Mouse (Mus musculus) ES-E14 (cell line): ENCODE measurements around the gene Nrxn3. TPM values are rescaled to one million over a fixed set of nuclear protein-coding genes. Genes with fewer than 3 reads are reported as not detected.

Experiments used
- DNase-seq: peaks from one replicate; pipeline ENCODE4 v3.0.0-alpha.2; 2013; ENCODE audit warnings: low read depth, low spot score
- H3K27ac ChIP-seq: 2 replicates; pipeline ENCODE4 v1.5.1; 2012; ENCODE audit warnings: low read depth, mild to moderate bottlenecking, low read length, moderate library complexity, mixed read lengths; ENCODE audit not compliant: poor library complexity, insufficient read depth, severe bottlenecking
- H3K36me3 ChIP-seq: 2 replicates; pipeline ENCODE4 v1.6.1; 2012; ENCODE audit warnings: mild to moderate bottlenecking, low read length, moderate library complexity, mixed read lengths; ENCODE audit not compliant: control insufficient read depth, poor library complexity, insufficient read depth, severe bottlenecking
- H3K4me1 ChIP-seq, 2 experiments: fragments of 150-350 bp in 1 of 2; sonication (generic) in 1 of 2; 2 replicates each; pipeline ENCODE4 v1.6.1; 2012; ENCODE audit warnings: low read length in 2 of 2, mild to moderate bottlenecking in 1 of 2, mixed read lengths in 1 of 2; ENCODE audit not compliant: control insufficient read depth in 2 of 2, insufficient read depth in 2 of 2, poor library complexity in 1 of 2
- H3K4me3 ChIP-seq, 2 experiments: fragments of 150-350 bp in 1 of 2; sonication (generic) in 1 of 2; 2 replicates each; pipeline ENCODE4 v1.5.1; 2012; ENCODE audit warnings: low read length in 2 of 2, low read depth in 1 of 2, mild to moderate bottlenecking in 1 of 2, mixed read lengths in 1 of 2; ENCODE audit not compliant: insufficient read depth in 1 of 2, poor library complexity in 1 of 2, severe bottlenecking in 1 of 2
- H3K9ac ChIP-seq: 2 replicates; pipeline ENCODE4 v1.6.1; 2012; ENCODE audit warnings: low read depth, mild to moderate bottlenecking, low read length, mixed read lengths; ENCODE audit not compliant: poor library complexity, insufficient read depth, severe bottlenecking
- H3K9me3 ChIP-seq: fragments of 150-350 bp; sonication (generic); 2 replicates; pipeline ENCODE4 v1.6.1; 2012; ENCODE audit warnings: low read depth, mild to moderate bottlenecking, low read length; ENCODE audit not compliant: control insufficient read depth, insufficient read depth
- CHD2 ChIP-seq: IDR thresholded peaks from 2 replicates; pipeline ENCODE4 v1.6.1; 2014; ENCODE audit warnings: mild to moderate bottlenecking, low read depth, low read length, inconsistent platforms
- HCFC1 ChIP-seq: IDR thresholded peaks from 2 replicates; pipeline ENCODE4 v1.6.1; 2012; ENCODE audit warnings: low read length, inconsistent platforms, borderline replicate concordance; ENCODE audit not compliant: insufficient read depth
- MAFK ChIP-seq: IDR thresholded peaks from 2 replicates; pipeline ENCODE4 v1.6.1; 2014; ENCODE audit warnings: mild to moderate bottlenecking, low read depth, low read length, inconsistent platforms; ENCODE audit not compliant: insufficient read depth
- ZC3H11A ChIP-seq: IDR thresholded peaks from 2 replicates; pipeline ENCODE4 v1.6.1; 2012; ENCODE audit warnings: low read depth, mild to moderate bottlenecking, inconsistent platforms, low read length, borderline replicate concordance
- ZNF384 ChIP-seq: IDR thresholded peaks from 2 replicates; pipeline ENCODE4 v1.6.1; 2012; ENCODE audit warnings: low read depth, low read length, inconsistent platforms
- in situ Hi-C, 2 experiments: fragments of 600-800 bp; cut with MboI; formaldehyde crosslinking; loops; one replicate each; pipeline ENCODE4 v1.15.1; 2025; ENCODE audit warnings: low sequenced_read_pairs in 2 of 2, inconsistent platforms in 1 of 2; ENCODE audit not compliant: unreplicated experiment in 2 of 2
- total RNA-seq: library from RNA; depleted of rRNA; stranded (reverse); fragments of 300-350 nt; gene quantifications from 2 replicates; pipeline ENCODE4 v1.2.3, GENCODE M21; 2012

Gene Nrxn3
- total RNA-seq, 1 experiment = 0.13 TPM

DNA sequence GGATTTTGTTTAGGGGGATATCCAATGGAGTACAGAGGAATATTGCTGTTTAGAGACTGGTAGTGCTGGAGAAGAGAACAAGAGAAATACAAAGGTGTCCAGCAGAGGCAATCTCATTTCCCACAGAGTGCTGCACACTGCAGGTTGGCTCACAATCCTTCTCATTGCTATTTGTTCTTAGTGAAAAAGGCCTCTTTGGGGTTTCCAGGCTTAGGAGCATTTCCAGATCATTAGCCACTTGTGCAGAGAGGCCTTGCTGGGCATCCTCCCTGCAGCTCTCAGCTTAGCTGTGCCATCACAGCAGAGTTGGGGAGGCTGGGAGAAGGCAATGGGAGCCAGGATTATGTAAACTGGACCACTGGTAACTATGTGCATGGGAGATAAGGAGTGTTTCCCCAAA lies 1260.7 kb downstream of the Nrxn3 start:
- Histone ChIP-seq H3K4me3 (no peak overlapping the region), H3K9ac (no peak overlapping the region), H3K36me3 (no peaks in the 10 kb centered on the region), H3K9me3 (no peaks in the 10 kb centered on the region), H3K27ac (no peak overlapping the region), H3K4me1 (no peaks in the 10 kb centered on the region)
- in situ Hi-C loops = no loop called here
- DNase-seq = no peak
- TF ChIP-seq CHD2 (no peak), MAFK (no peak), ZNF384 (no peak), ZC3H11A (no peak), HCFC1 (no peak)

DNA sequence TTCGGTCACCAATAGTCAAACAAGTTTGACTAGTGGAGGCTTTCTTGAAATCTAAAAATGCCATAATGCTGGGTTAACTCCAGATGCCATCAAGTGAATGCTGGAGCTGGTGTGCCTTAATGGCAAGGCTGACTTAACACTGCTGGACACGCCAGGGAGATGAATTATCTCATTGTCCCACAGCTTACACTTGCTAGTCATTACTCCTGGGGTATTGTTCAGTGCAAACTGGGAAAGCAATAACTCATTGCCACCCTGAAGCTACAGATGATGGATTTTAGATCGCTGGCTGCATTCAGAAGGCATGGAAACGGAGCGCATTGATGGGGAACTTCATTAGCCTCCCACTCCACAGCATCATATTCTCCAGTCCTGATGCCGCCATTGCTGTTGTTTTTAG lies 1263.5 kb downstream of the Nrxn3 start:
- Histone ChIP-seq H3K4me3 (no peak overlapping the region), H3K36me3 (no peaks in the 10 kb centered on the region), H3K9ac (no peak overlapping the region), H3K4me1 (no peaks in the 10 kb centered on the region), H3K9me3 (no peaks in the 10 kb centered on the region), H3K27ac (no peak overlapping the region)
- TF ChIP-seq ZC3H11A (no peak), ZNF384 (no peak), MAFK (no peak), HCFC1 (no peak), CHD2 (no peak)
- no peak for DNase-seq
- in situ Hi-C loops = no loop called here

DNA sequence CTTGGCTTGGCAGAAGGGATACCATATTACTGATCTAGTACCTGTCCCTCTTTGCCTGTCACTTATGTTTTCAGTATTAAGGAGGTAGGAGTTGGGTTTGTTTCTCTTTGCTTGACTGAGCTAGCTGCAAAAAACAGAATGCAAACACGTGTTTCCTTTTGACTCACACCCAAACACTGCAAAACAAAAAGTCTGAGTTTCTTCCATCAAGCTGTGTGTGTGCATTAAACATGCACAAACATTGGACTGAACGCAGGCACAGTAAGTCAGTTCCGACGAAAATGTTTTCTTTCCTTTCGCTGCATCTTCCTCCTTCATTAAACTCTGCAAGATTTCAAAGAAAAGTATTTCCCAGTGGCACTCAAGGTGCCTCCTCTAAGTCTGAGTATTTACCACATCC lies 1270.6 kb downstream of the Nrxn3 start:
- Histone ChIP-seq H3K4me1 (no peaks in the 10 kb centered on the region), H3K4me3 (no peak overlapping the region), H3K27ac (no peak overlapping the region), H3K36me3 (no peaks in the 10 kb centered on the region), H3K9ac (no peak overlapping the region), H3K9me3 (no peaks in the 10 kb centered on the region)
- no peak for DNase-seq
- TF ChIP-seq MAFK (no peak), HCFC1 (no peak), ZC3H11A (no peak), CHD2 (no peak), ZNF384 (no peak)
- in situ Hi-C loops = no loop called here

DNA sequence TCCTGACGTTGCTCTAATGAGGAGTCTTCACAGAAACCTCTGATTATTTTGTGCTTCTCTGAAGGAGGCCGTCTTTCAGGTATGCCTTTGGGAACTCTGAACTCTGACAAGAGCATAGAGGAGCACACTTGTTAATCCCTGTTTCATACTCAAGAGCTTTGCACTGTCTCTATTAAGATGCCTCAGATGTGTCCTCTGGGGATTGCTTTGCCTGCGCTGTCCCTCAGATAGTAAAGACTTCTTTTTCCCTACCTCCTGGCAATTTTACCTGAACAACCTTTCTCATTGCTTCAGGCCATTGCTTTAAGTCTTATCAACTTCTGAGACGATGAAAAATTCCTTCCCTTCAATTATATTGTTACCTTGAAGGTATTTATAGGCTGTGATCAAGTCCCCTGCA lies 1272.7 kb downstream of the Nrxn3 start:
- Histone ChIP-seq H3K4me3 (no peak overlapping the region), H3K4me1 (no peaks in the 10 kb centered on the region), H3K36me3 (no peaks in the 10 kb centered on the region), H3K27ac (no peak overlapping the region), H3K9ac (no peak overlapping the region), H3K9me3 (no peaks in the 10 kb centered on the region)
- TF ChIP-seq ZNF384 (no peak), CHD2 (no peak), HCFC1 (no peak), ZC3H11A (no peak), MAFK (no peak)
- in situ Hi-C loops = no loop called here
- DNase-seq = no peak

DNA sequence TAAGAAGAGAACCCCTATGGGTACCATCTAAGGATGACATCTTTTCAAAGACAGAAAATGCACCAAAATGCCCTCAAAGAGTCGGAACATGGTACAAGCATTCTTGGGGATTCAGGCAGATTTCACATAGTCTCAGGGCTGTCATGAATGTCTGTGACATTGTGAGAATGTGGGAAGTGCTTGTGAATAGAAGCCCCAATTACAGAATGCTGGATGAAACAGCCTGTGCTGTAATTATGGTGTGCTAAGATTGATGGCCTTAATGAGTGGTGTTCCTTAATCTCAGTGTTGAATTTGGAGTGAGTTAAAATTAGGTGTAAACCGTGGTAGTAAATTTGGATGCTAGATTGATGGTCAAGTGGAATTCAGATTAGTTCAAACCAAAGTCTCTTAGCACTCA lies 1287.6 kb downstream of the Nrxn3 start:
- TF ChIP-seq CHD2 (no peak), ZNF384 (no peak), ZC3H11A (no peak), MAFK (no peak)
- DNase-seq = no peak
- H3K4me3 ChIP-seq = no peak overlapping the region
- H3K27ac ChIP-seq = no peak overlapping the region
- in situ Hi-C loops = no loop called here
- no peak overlapping the region for H3K9ac ChIP-seq
- no peaks in the 10 kb centered on the region for H3K36me3 ChIP-seq
- H3K9me3 ChIP-seq = no peaks in the 10 kb centered on the region
- H3K4me1 ChIP-seq = no peaks in the 10 kb centered on the region
